Mouse (Mus musculus) skeletal muscle tissue, adult 2 months (tissue): ENCODE results near the gene Cog2.
A peak's percentile ranks its signal among the peaks of the same experiment; 100 is the strongest.

ENCODE experiments used
- DNase-seq: peaks from one replicate; pipeline ENCODE4 v3.0.0-alpha.2; 2012; ENCODE audit warnings: low read depth, low spot score

The Cog2 gene

DNA sequence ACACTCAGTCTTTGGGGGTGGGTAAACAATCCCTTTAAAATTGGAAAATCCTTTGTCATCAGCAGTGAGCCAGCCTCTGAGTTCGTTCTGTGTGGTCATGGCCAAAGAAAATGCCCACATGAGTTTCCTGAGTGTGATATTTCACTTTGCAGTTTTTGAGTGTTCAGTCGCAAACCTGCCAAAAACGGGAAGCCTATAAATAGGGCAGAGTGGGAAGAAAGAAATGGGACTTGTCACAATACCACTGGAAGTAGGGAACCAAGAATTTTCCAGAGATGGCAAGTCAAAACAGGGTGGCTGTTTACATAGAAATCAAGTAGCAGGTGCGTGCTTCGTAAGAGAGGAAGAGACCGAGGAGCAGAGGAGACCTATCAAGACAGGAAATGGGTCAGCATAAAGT, 4.0 kb upstream of the Cog2 start:
- no peak for DNase-seq

- DNase-seq: no peak
Measured at GRCm38 (mm10) chr8:124517142-124517541, 3.4 kb upstream of the Cog2 start.

DNA sequence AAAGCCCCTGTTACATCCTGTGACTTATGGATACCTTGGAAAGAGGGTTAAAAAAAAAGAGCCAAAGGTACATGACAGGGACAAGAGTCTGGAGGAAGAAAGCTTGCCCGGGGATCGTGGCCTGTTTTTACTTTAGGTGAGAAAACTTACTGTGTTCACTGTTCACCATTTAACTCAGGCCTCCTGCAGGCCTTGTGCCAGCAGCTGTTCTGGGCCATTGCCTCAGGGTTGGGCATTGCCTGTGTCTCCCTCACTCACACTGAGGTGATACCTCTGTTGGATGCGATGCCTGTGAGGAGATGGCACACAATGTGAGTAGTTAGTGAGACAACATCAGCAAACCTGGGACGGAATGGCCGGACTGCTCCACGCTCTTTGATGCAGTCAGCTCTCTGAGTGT, 1.4 kb downstream of the Cog2 start:
- DNase-seq: no peak

- DNase-seq: no peak
Measured at GRCm38 (mm10) chr8:124526261-124526660, 5.7 kb downstream of the Cog2 start.

GRCm38 (mm10) chr8:124530076-124530475, 9.5 kb downstream of the Cog2 start:
- DNase-seq: peak; percentile 42

- DNase-seq: no peak
Measured at GRCm38 (mm10) chr8:124530556-124530955, 10.0 kb downstream of the Cog2 start.

DNA sequence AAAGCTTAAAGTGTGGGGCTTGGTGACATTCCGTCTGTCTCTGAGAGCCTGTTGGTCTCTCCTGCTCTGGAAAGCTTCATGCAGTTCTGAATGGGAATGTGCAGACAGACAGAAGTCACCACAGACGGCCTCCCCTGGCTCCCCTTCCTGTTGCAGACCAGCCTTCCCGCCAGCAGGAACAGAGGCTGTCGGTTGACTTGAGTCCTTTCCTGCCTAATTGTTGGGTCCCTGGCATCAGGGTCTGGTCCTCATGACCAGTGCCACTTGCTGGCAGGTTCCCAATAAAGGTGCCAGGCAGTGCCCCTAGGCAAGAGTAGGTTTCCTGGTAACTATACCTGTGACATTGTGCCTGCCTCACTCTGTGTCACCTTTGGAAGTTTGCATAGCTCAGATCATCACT, 10.4 kb downstream of the Cog2 start:
- no peak for DNase-seq

GRCm38 (mm10) chr8:124532626-124533025, 12.1 kb downstream of the Cog2 start:
- DNase-seq: no peak

DNA sequence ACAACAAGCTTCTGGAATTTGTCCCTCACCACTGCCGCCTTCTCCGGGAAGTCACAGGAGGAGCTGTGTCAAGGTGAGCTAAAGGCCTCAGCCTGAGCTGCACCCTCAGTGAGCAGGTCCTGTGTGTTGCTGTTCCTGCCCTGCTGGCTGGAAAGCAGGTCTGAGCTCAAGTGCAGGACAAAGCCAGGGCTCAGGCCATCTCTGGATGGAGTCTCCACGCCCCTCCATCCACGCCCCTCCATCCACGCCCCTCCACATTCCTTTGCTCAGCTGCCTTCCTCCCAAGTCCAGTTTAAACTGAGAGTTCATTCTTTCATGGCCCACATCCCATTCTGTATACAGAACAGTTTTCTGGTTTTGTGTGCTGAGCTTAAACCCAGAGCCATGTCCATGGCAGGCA, 14.9 kb downstream of the Cog2 start:
- DNase-seq: no peak

GRCm38 (mm10) chr8:124540906-124541305, 20.3 kb downstream of the Cog2 start:
- no peak for DNase-seq

GRCm38 (mm10) chr8:124542001-124542400, 21.4 kb downstream of the Cog2 start:
- no peak for DNase-seq

GRCm38 (mm10) chr8:124543272-124543671, 22.7 kb downstream of the Cog2 start:
- DNase-seq: no peak

- no peak for DNase-seq
Measured at GRCm38 (mm10) chr8:124546371-124546770, 25.8 kb downstream of the Cog2 start.

DNA sequence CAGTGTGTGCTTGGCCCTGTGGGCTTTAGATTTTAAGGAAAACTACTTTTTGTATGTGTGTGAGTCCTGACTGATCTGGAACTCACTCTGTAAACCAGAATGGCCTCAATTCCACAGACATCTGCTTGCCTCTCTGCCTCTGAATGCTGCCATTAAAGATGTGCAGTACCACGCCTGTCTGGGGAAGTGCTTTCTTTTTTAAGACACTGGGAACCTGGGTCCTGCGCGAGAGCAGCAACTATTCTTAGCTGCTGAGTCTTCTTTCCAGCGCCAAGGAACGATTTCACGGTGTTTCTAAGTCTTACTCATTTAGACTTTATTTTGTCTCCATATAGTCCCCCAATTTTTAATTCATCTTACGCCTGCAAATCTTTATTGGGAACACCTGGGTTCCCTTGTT, 26.2 kb downstream of the Cog2 start:
- no peak for DNase-seq

- no peak for DNase-seq
Measured at GRCm38 (mm10) chr8:124547269-124547668, 26.7 kb downstream of the Cog2 start.

GRCm38 (mm10) chr8:124548187-124548586, 27.6 kb downstream of the Cog2 start:
- DNase-seq: no peak

DNA sequence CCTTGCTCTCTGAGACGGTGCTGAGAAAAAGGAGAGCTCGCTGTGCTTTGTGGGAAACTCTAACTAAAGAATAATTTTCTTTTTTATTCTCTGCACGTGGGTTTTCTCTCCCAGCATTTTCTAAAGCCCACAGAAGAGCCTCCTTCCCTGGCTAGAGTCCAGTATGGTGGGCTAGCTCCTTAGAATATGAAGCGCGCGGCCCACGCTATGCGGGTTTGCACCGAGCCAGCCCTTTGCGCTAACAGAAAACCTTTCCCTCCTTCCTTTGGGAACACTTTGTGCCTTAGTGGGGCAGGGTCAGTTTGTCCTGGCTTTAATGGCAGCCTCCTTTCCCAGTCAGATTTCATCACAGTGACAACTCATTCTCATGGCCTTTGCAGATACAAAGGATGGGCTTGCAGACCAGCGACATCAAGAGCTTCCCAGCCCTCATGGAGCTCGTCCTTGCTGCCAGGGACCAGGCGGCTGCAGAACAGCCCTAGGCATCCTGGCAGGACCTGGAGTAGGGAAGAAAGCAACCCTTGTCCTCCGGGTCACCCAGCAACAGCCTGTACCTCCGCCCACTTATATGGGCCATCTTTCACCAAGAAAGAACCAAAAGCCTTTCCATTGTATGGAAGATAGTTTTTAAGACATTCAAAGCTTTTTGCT, 30.6 kb downstream of the Cog2 start:
- DNase-seq: no peak

DNA sequence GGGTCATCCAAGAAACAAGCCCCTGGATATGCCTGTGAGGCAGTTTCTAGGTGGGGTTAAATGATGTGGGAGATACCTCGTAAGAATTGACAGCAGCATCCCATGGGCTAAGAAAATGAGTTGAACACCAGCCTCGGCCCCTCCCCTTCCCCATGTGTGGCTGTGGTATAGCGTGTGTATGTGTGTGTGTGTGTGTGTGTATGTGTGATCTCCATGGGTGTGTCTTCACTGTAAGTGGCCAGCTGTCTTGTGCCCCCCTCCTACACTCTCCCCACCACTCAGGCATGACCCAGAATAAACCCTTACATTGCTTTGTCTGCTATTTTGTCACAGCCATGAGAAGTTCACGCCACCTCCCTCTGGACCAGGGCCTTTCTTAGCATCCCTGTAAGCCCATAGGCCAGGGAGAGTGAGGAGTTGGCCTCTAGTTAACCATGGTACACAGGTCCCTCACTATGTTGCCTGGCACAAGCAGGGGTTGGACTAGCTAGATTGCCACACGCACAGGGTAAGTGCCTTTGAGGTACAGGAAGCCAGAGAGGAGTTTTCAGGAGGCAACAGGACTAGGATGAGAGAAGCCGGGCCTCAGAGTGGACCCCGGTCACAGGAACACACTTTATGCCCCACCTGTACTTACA, 34.7 kb downstream of the Cog2 start:
- no peak for DNase-seq

GRCm38 (mm10) chr8:124556164-124556563, 35.6 kb downstream of the Cog2 start:
- DNase-seq: no peak

DNA sequence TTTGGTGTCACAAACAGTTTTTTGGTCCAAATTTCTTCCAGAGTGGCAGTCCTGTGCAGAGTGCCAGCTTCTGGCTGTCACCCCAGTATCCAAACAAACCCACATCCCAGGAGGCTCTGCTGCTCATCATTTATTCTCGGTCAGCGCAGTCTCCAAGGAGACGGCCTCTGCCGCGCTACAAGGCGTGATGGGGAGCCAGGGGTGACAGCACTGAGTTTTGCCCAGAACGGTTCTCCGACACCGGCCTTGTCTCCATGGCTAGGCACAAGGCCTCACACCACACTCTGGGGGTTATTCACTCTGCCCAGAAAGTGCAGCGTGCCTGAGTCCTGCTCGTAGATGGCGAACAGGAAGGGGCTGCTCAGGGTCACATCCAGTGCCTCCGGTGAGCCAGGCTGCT, 36.1 kb downstream of the Cog2 start:
- DNase-seq: no peak

GRCm38 (mm10) chr8:124557476-124557875, 36.9 kb downstream of the Cog2 start:
- no peak for DNase-seq

GRCm38 (mm10) chr8:124567126-124567525, 46.6 kb downstream of the Cog2 start:
- DNase-seq: no peak

- no peak for DNase-seq
Measured at GRCm38 (mm10) chr8:124567584-124567983, 47.0 kb downstream of the Cog2 start.

DNA sequence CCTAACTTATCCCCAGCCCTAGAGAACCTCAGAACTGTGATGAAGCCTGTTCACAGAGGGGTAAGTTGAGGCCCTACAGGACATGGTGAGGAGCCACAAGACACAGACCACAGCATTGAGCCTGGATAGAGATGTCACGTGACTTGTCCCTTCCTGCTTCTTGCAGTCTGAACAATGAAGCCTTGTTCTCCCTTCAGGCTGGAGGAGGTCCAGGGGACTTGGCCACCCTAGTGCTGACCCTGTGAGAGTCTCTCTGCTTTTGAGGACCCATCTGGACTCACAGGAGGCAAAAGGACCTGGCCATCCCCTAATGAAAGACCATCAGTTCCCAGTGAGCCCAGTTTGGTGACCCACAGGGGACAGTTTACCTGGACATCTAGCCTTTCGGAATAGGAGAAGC, 48.5 kb downstream of the Cog2 start:
- DNase-seq: no peak
